Mouse (Mus musculus) spleen, postnatal 14 days (tissue): ENCODE data around the gene Lax1.

ENCODE experiments used
- DNase-seq, 2 experiments: peaks; one replicate each; pipeline ENCODE4 v3.0.0; 2021 to 2022; ENCODE audit warnings: low spot score in 2 of 2

The Lax1 gene

DNA sequence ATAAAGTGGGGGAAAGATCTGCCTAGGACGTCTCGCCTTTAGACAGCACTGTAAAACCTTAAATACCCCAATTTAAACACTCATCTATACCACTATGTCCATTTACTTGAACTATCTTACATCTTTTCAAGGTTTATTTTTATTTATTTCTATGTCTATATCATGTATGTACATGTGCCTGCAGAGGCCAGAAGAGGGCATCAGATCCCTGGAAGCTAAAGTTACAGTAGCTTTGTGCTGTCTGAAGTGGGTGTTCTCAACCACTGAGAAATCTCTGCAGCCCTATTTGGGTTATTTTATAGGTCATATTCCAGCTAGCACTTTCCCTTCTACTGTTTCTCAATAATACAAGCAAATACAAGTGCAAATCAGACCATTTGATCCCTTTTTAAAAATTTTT lies 57.7 kb downstream of the Lax1 start:
- no peak for DNase-seq
